7 mouse cellular contexts compared by ENCODE assay signal in the genomic region with DNA sequence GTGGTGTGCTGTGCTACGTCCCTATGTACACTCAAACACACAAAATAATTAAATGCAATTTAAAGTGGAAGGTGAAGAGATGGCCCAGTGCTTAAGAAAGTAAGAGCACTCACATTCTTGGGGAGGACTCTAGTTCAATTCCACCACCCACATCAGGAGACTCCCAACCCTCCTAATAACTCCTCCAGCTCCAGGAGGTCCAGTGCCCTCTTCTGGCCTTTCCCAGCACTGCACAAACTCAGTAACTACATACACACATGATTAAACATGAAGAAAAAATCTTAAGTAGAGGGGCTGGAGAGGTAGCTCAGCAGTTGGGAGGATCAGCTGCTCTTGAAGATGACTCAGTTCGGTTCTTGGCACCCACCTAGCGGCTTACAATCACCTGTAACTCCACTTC. TPM values are rescaled to one million over a fixed set of nuclear protein-coding genes. Genes with fewer than 3 reads are reported as not detected.
DNase-seq lines count a peak whose midpoint lies in the region; ATAC-seq and TF ChIP-seq lines count a peak whose summit lies in the region.

No protein-coding gene starts in this region.

- H3K4me1 ChIP-seq in kidney, adult 2 months (ENCODE audit: control insufficient read depth, insufficient read depth, low read length), result no peaks in the 10 kb centered on the region
- no peaks in the 10 kb centered on the region for H3K4me1 ChIP-seq in kidney, embryonic 15.5 days
- H3K4me1 ChIP-seq in ES-Bruce4 (ENCODE audit: control insufficient read depth, insufficient read depth, low read length), result no peaks in the 10 kb centered on the region

- peak; percentile 70 for DNase-seq in kidney, adult 2 months
- peak; percentile 55 to 57 for DNase-seq in B cell, adult 2 months
- peak; percentile 82 to 88 for DNase-seq in cerebellum, postnatal 10 days
- peak; percentile 66 to 83 for DNase-seq in kidney, postnatal 25 days

- TF ChIP-seq CTCF in kidney, adult 2 months (conservative IDR thresholded peaks at IDR 0.05; ENCODE audit: insufficient read depth, insufficient read length, low read depth, low read length), result peak; percentile 85
- TF ChIP-seq CTCF in ES-Bruce4 (IDR thresholded peaks at IDR 0.05; ENCODE audit: low read depth, low read length), result peak; percentile 81

- 63% methylated on average over 3 of the region's 3 CpGs for WGBS in kidney, adult 2 months
- 69% methylated on average over 3 of the region's 3 CpGs for WGBS in kidney, embryonic 15.5 days

- no peaks in the 10 kb centered on the region for H3K27me3 ChIP-seq in kidney, adult 2 months (replicated peaks; ENCODE audit: control insufficient read depth, insufficient read depth, low read length)
- peaks cover 21% of the 10 kb centered on the region for H3K27me3 ChIP-seq in kidney, embryonic 15.5 days
- no peaks in the 10 kb centered on the region for H3K27me3 ChIP-seq in ES-Bruce4 (ENCODE audit: control insufficient read depth, insufficient read depth, low read length, poor library complexity, severe bottlenecking)

- no peak overlapping the region for H3K4me2 ChIP-seq in kidney, embryonic 15.5 days

- no peak for TF ChIP-seq POLR2A in kidney, adult 2 months (IDR thresholded peaks at IDR 0.05; ENCODE audit: low read depth, low read length)
- TF ChIP-seq POLR2A in ES-Bruce4 (IDR thresholded peaks at IDR 0.05; ENCODE audit: insufficient read depth, low read length), result no peak

- no peaks in the 10 kb centered on the region for H3K36me3 ChIP-seq in kidney, adult 2 months (ENCODE audit: control insufficient read depth, insufficient read depth, low read length)
- peaks cover 39% of the 10 kb centered on the region for H3K36me3 ChIP-seq in kidney, embryonic 15.5 days
- H3K36me3 ChIP-seq in ES-Bruce4 (ENCODE audit: control insufficient read depth, insufficient read depth, low read length, poor library complexity, severe bottlenecking), result no peaks in the 10 kb centered on the region

- no peaks in the 10 kb centered on the region for H3K9me3 ChIP-seq in kidney, embryonic 15.5 days (replicated peaks)
- no peaks in the 10 kb centered on the region for H3K9me3 ChIP-seq in ES-Bruce4 (replicated peaks; ENCODE audit: control insufficient read depth, insufficient read depth, low read length, poor library complexity, severe bottlenecking)

- no peak overlapping the region for H3K27ac ChIP-seq in kidney, adult 2 months (ENCODE audit: insufficient read depth, low read depth, low read length)
- no peak overlapping the region for H3K27ac ChIP-seq in kidney, embryonic 15.5 days
- H3K27ac ChIP-seq in ES-Bruce4 (ENCODE audit: insufficient read depth, low read length), result no peak overlapping the region

- H3K4me3 ChIP-seq in kidney, adult 2 months (ENCODE audit: insufficient read depth, low read depth, low read length), result no peak overlapping the region
- H3K4me3 ChIP-seq in kidney, embryonic 15.5 days (replicated peaks), result no peak overlapping the region
- H3K4me3 ChIP-seq in ES-Bruce4 (ENCODE audit: low read depth, low read length), result no peak overlapping the region

- H3K9ac ChIP-seq in kidney, embryonic 15.5 days, result no peak overlapping the region
- H3K9ac ChIP-seq in ES-Bruce4 (ENCODE audit: low read depth, poor library complexity, severe bottlenecking), result no peak overlapping the region

- ATAC-seq in kidney, embryonic 15.5 days (replicated peaks; ENCODE audit: low FRiP score), result no peak
- 0 out of 2 replicates have a peak, but pooled peaks have one; percentile 46 for ATAC-seq in monocyte, adult 5-6 weeks (replicated peaks; ENCODE audit: insufficient number of reproducible peaks, low FRiP score, low TSS enrichment, poor library complexity, severe bottlenecking)

- no peak for TF ChIP-seq EP300 in ES-Bruce4 (IDR thresholded peaks at IDR 0.05; ENCODE audit: insufficient read depth, low read depth, low read length)

RNA-seq across cellular contexts. Expression of a gene that starts 6.6 kb away (rescaled TPM):
- polyA plus RNA-seq in kidney, adult 2 months (2012; rRNA removed), result 0.18 and 0.19 TPM in 2 replicates
- 0.13 and 0.26 TPM in 2 replicates for polyA plus RNA-seq in kidney, embryonic 15.5 days (2015; fragmentation: Nextera tagmentation; extraction: Ambion mirVana)
- 3.5 and 6.2 TPM in 2 replicates for polyA plus RNA-seq in ES-Bruce4 (2011; ENCODE audit: insufficient read depth, insufficient read length, low read depth, missing spikeins)
- total RNA-seq in monocyte, adult 5-6 weeks (2017), result 0.48 to 2.7 TPM (median 0.68 TPM) in 3 replicates

RNA-seq across cellular contexts. Expression of a gene that starts 11.3 kb away (rescaled TPM):
- 19.1 and 24.1 TPM in 2 replicates for polyA plus RNA-seq in kidney, adult 2 months (2012; rRNA removed)
- 12.0 and 16.3 TPM in 2 replicates for polyA plus RNA-seq in kidney, embryonic 15.5 days (2015; fragmentation: Nextera tagmentation; extraction: Ambion mirVana)
- polyA plus RNA-seq in ES-Bruce4 (2011; ENCODE audit: insufficient read depth, insufficient read length, low read depth, missing spikeins), result 10.3 and 11.8 TPM in 2 replicates
- 1.8 to 7.4 TPM (median 4.9 TPM) in 3 replicates for total RNA-seq in monocyte, adult 5-6 weeks (2017)

RNA-seq across cellular contexts. Expression of a gene that starts 33.6 kb away (rescaled TPM):
- 33.9 and 37.2 TPM in 2 replicates for polyA plus RNA-seq in kidney, adult 2 months (2012; rRNA removed)
- 11.3 and 15.2 TPM in 2 replicates for polyA plus RNA-seq in kidney, embryonic 15.5 days (2015; fragmentation: Nextera tagmentation; extraction: Ambion mirVana)
- 8.2 and 8.3 TPM in 2 replicates for polyA plus RNA-seq in ES-Bruce4 (2011; ENCODE audit: insufficient read depth, insufficient read length, low read depth, missing spikeins)
- total RNA-seq in monocyte, adult 5-6 weeks (2017), result 6.2 to 10.0 TPM (median 8.4 TPM) in 3 replicates

RNA-seq across cellular contexts. Expression of a gene that starts 35.9 kb away (rescaled TPM):
- 68.3 and 78.0 TPM in 2 replicates for polyA plus RNA-seq in kidney, adult 2 months (2012; rRNA removed)
- polyA plus RNA-seq in kidney, embryonic 15.5 days (2015; fragmentation: Nextera tagmentation; extraction: Ambion mirVana), result 96.4 and 106 TPM in 2 replicates
- polyA plus RNA-seq in ES-Bruce4 (2011; ENCODE audit: insufficient read depth, insufficient read length, low read depth, missing spikeins), result 37.4 and 39.5 TPM in 2 replicates
- 34.7 to 78.2 TPM (median 74.6 TPM) in 3 replicates for total RNA-seq in monocyte, adult 5-6 weeks (2017)
